8 mouse cellular contexts compared by ENCODE assay signal in genomic region chr5:97126005-97126404, GRCm38 (mm10). TPM values are rescaled to one million over a fixed set of nuclear protein-coding genes. Genes with fewer than 3 reads are reported as not detected.
A peak's percentile ranks its signal among the peaks of the same experiment; 100 is the strongest.
DNase-seq lines count a peak whose midpoint lies in the region; ATAC-seq and TF ChIP-seq lines count a peak whose summit lies in the region.

No protein-coding gene starts in this region.

- WGBS in thymus, adult 2 months, result 25% methylated on average over 4 of the region's 4 CpGs
- WGBS in forebrain, embryonic 10.5 days, result 19% methylated on average over 4 of the region's 4 CpGs
- WGBS in kidney, embryonic 15.5 days, result 21% methylated on average over 4 of the region's 4 CpGs
- WGBS in small intestine, adult 2 months, result 22% methylated on average over 4 of the region's 4 CpGs

- no peak overlapping the region for H3K9ac ChIP-seq in kidney, embryonic 15.5 days

- H3K27ac ChIP-seq in thymus, adult 2 months (ENCODE audit: control insufficient read depth, insufficient read depth, low read length), result no peak overlapping the region
- H3K27ac ChIP-seq in forebrain, embryonic 10.5 days, result no peak overlapping the region
- H3K27ac ChIP-seq in kidney, embryonic 15.5 days, result no peak overlapping the region
- no peak overlapping the region for H3K27ac ChIP-seq in small intestine, adult 2 months (ENCODE audit: insufficient read depth, low read depth, low read length)

- peak; percentile 47 to 56 for DNase-seq in cerebellum, adult 18-20 months
- DNase-seq in thymus, adult 2 months, result peak; percentile 39
- no peak for DNase-seq in thymus, adult 18-20 months
- DNase-seq in forebrain, embryonic 10.5 days (ENCODE audit: extremely low spot score, low spot score), result peak; percentile 50

- H3K4me1 ChIP-seq in thymus, adult 2 months (replicated peaks; ENCODE audit: control insufficient read depth, insufficient read depth, low read length), result no peaks in the 10 kb centered on the region
- no peaks in the 10 kb centered on the region for H3K4me1 ChIP-seq in forebrain, embryonic 10.5 days
- H3K4me1 ChIP-seq in kidney, embryonic 15.5 days, result no peaks in the 10 kb centered on the region
- no peaks in the 10 kb centered on the region for H3K4me1 ChIP-seq in small intestine, adult 2 months (ENCODE audit: control insufficient read depth, insufficient read depth, insufficient read length, low read length)

- TF ChIP-seq CTCF in thymus, adult 2 months (IDR thresholded peaks at IDR 0.05; ENCODE audit: borderline replicate concordance, control insufficient read depth, extremely low read depth, insufficient read depth, low read length, poor library complexity), result no peak
- TF ChIP-seq CTCF in small intestine, adult 2 months (IDR thresholded peaks at IDR 0.05; ENCODE audit: extremely low read depth, insufficient read length, insufficient replicate concordance, low read depth, low read length), result peak; percentile 63; the same call in 1 of the 2 replicates

- no peak overlapping the region for H3K4me3 ChIP-seq in thymus, adult 2 months (ENCODE audit: control insufficient read depth, insufficient read depth, low read length)
- H3K4me3 ChIP-seq in forebrain, embryonic 10.5 days, result no peak overlapping the region
- H3K4me3 ChIP-seq in kidney, embryonic 15.5 days (replicated peaks), result no peak overlapping the region
- no peak overlapping the region for H3K4me3 ChIP-seq in small intestine, adult 2 months (ENCODE audit: low read depth, low read length)

- TF ChIP-seq POLR2A in thymus, adult 2 months (IDR thresholded peaks at IDR 0.05; ENCODE audit: control insufficient read depth, extremely low read depth, insufficient read depth, low read length, poor library complexity), result no peak
- TF ChIP-seq POLR2A in small intestine, adult 2 months (IDR thresholded peaks at IDR 0.05; ENCODE audit: low read depth, low read length), result no peak

- no peaks in the 10 kb centered on the region for H3K36me3 ChIP-seq in thymus, adult 2 months (ENCODE audit: control insufficient read depth, insufficient read depth, low read length)
- no peaks in the 10 kb centered on the region for H3K36me3 ChIP-seq in forebrain, embryonic 10.5 days (replicated peaks)
- H3K36me3 ChIP-seq in kidney, embryonic 15.5 days, result no peaks in the 10 kb centered on the region
- no peaks in the 10 kb centered on the region for H3K36me3 ChIP-seq in small intestine, adult 2 months (ENCODE audit: control insufficient read depth, insufficient read depth, low read length)

- no peak overlapping the region for H3K4me2 ChIP-seq in kidney, embryonic 15.5 days

- H3K9me3 ChIP-seq in forebrain, embryonic 10.5 days, result no peaks in the 10 kb centered on the region
- no peaks in the 10 kb centered on the region for H3K9me3 ChIP-seq in kidney, embryonic 15.5 days (replicated peaks)

- H3K27me3 ChIP-seq in thymus, adult 2 months (ENCODE audit: control insufficient read depth, insufficient read depth, low read length), result no peaks in the 10 kb centered on the region
- peaks cover 15% of the 10 kb centered on the region; the same call in 1 of the 2 replicates for H3K27me3 ChIP-seq in forebrain, embryonic 10.5 days (ENCODE audit: poor library complexity, severe bottlenecking)
- H3K27me3 ChIP-seq in kidney, embryonic 15.5 days, result peaks cover 2% of the 10 kb centered on the region
- no peaks in the 10 kb centered on the region; the same call in 1 of the 2 replicates for H3K27me3 ChIP-seq in small intestine, adult 2 months (ENCODE audit: control insufficient read depth, insufficient read depth, low read length)

- ATAC-seq in cerebellum, adult (ENCODE audit: insufficient number of reproducible peaks, low FRiP score, low TSS enrichment), result no peak
- ATAC-seq in kidney, embryonic 15.5 days (replicated peaks; ENCODE audit: low FRiP score), result peak; percentile 80
- ATAC-seq in megakaryocyte progenitor cell, adult 5-6 weeks (replicated peaks; ENCODE audit: poor library complexity), result peak; percentile 88

RNA-seq across cellular contexts. Expression of gene Paqr3, which starts 14.6 kb away (rescaled TPM):
- 3.3 and 3.5 TPM in 2 replicates for polyA plus RNA-seq in thymus, adult 2 months (2012; rRNA removed)
- polyA plus RNA-seq in forebrain, embryonic 10.5 days (2016; fragmentation: Nextera tagmentation; extraction: Ambion mirVana), result 7.0 and 7.9 TPM in 2 replicates
- 3.8 and 3.9 TPM in 2 replicates for polyA plus RNA-seq in kidney, embryonic 15.5 days (2015; fragmentation: Nextera tagmentation; extraction: Ambion mirVana)
- total RNA-seq in megakaryocyte progenitor cell, adult 5-6 weeks (2015), result 3.1 and 6.2 TPM in 2 replicates
- total RNA-seq in megakaryocyte progenitor cell, adult 5-6 weeks (2017), result 3.9 and 4.7 TPM in 2 replicates
- polyA plus RNA-seq in small intestine, adult 2 months (2012; rRNA removed), result 0.57 and 1.0 TPM in 2 replicates

Comparison
In these comparisons a context has a peak if more than half of its experiments do, and no peak if none do; other contexts are left out.
1. DNase-seq: peak in cerebellum, adult 18-20 months (2 of 2), thymus, adult 2 months (single experiment) and forebrain, embryonic 10.5 days (single experiment); none in thymus, adult 18-20 months (0 of 2).